Mouse (Mus musculus): ENCODE measurements around the gene Nav2. TPM values are rescaled to one million over a fixed set of nuclear protein-coding genes. Genes with fewer than 3 reads are reported as not detected.

Nav2 gene
- total and polyA plus RNA-seq, 3 experiments: under 0.01 TPM; not detected in 2

- Histone ChIP-seq H3K27me3 (replicated peaks) (peaks cover 67% of the 10 kb centered on the region), H3K27ac (ENCODE audit: insufficient read depth, low read depth) (no peak overlapping the region), H3K9ac (ENCODE audit: insufficient read depth, low read depth) (no peak overlapping the region), H3K4me1 (ENCODE audit: control insufficient read depth in 1 of 2, insufficient read depth in 2 of 2) (no peaks in the 10 kb centered on the region), H3K4me2 (ENCODE audit: insufficient read depth, low read depth, poor library complexity, severe bottlenecking) (no peak overlapping the region), H3K79me2 (replicated peaks; ENCODE audit: control insufficient read depth, extremely low read depth, insufficient read depth, poor library complexity, severe bottlenecking) (no peaks in the 10 kb centered on the region), H3K36me3 (replicated peaks in 1 of 2; ENCODE audit: control insufficient read depth in 1 of 2, insufficient read depth in 1 of 2, low read length in 1 of 2) (no peaks in the 10 kb centered on the region), H3K4me3 (replicated peaks in 1 of 3; ENCODE audit: low read depth in 2 of 3, low read length in 2 of 3, poor library complexity in 1 of 3) (no peak overlapping the region), H3K9me3 (replicated peaks; ENCODE audit: low read length) (no peaks in the 10 kb centered on the region)
- DNase-seq (ENCODE audit: extremely low read depth): no peak
- dilution Hi-C loops (cut with MboI; ENCODE audit: extremely low pct_ligation_motif_present, extremely low pct_unique_long_range_greater_than_20kb, low sequenced_read_pairs) (no loop called here), in situ Hi-C loops (cut with MboI; ENCODE audit: low pct_ligation_motif_present, low pct_unique_long_range_greater_than_20kb, low sequenced_read_pairs) (no loop called here)
- TF ChIP-seq BHLHE40 (IDR thresholded peaks at IDR 0.05; ENCODE audit: low read depth, low read length) (no peak), E2F4 (IDR thresholded peaks at IDR 0.05; ENCODE audit: insufficient replicate concordance, low read depth, low read length) (no peak), TCF12 (IDR thresholded peaks at IDR 0.05; ENCODE audit: low read depth, low read length) (no peak), ETS1 (conservative IDR thresholded peaks at IDR 0.05; ENCODE audit: low read depth, low read length) (no peak), MYC (IDR thresholded peaks at IDR 0.05; ENCODE audit: low read depth, low read length) (no peak), USF1 (IDR thresholded peaks at IDR 0.05; ENCODE audit: low read depth, low read length) (no peak), POLR2AphosphoS2 (IDR thresholded peaks at IDR 0.05; ENCODE audit: low read depth, low read length) (no peak), ZKSCAN1 (IDR thresholded peaks at IDR 0.05; ENCODE audit: borderline replicate concordance, low read depth, low read length) (no peak), RCOR1 (conservative IDR thresholded peaks at IDR 0.05; ENCODE audit: low read depth, low read length) (no peak), CHD2 (IDR thresholded peaks at IDR 0.05; ENCODE audit: low read length) (no peak), ZC3H11A (IDR thresholded peaks at IDR 0.05; ENCODE audit: low read depth, low read length) (no peak), ELF1 (IDR thresholded peaks at IDR 0.05; ENCODE audit: low read depth, low read length) (no peak)
Measured at GRCm38 (mm10) chr7:49093596-49093995, 185.1 kb downstream of the Nav2 start.

GRCm38 (mm10) chr7:49094531-49094930, 186.0 kb downstream of the Nav2 start:
- Histone ChIP-seq H3K79me2 (replicated peaks; ENCODE audit: control insufficient read depth, extremely low read depth, insufficient read depth, poor library complexity, severe bottlenecking) (no peaks in the 10 kb centered on the region), H3K4me3 (replicated peaks in 1 of 3; ENCODE audit: low read depth in 2 of 3, low read length in 2 of 3, poor library complexity in 1 of 3) (no peak overlapping the region), H3K9me3 (replicated peaks; ENCODE audit: low read length) (no peaks in the 10 kb centered on the region), H3K36me3 (replicated peaks in 1 of 2; ENCODE audit: control insufficient read depth in 1 of 2, insufficient read depth in 1 of 2, low read length in 1 of 2) (no peaks in the 10 kb centered on the region), H3K27ac (ENCODE audit: insufficient read depth, low read depth) (no peak overlapping the region), H3K4me1 (ENCODE audit: control insufficient read depth in 1 of 2, insufficient read depth in 2 of 2) (no peaks in the 10 kb centered on the region), H3K9ac (ENCODE audit: insufficient read depth, low read depth) (no peak overlapping the region), H3K4me2 (ENCODE audit: insufficient read depth, low read depth, poor library complexity, severe bottlenecking) (no peak overlapping the region), H3K27me3 (replicated peaks) (peaks cover 65% of the 10 kb centered on the region)
- in situ Hi-C loops (cut with MboI; ENCODE audit: low pct_ligation_motif_present, low pct_unique_long_range_greater_than_20kb, low sequenced_read_pairs) (no loop called here), dilution Hi-C loops (cut with MboI; ENCODE audit: extremely low pct_ligation_motif_present, extremely low pct_unique_long_range_greater_than_20kb, low sequenced_read_pairs) (no loop called here)
- no peak for DNase-seq (ENCODE audit: extremely low read depth)
- TF ChIP-seq NELFE (IDR thresholded peaks at IDR 0.05; ENCODE audit: low read depth, low read length) (no peak), CHD1 (IDR thresholded peaks at IDR 0.05; ENCODE audit: low read depth, low read length) (no peak), USF2 (conservative IDR thresholded peaks at IDR 0.05; ENCODE audit: low read depth, low read length) (no peak), ZNF384 (IDR thresholded peaks at IDR 0.05; ENCODE audit: low read depth, low read length) (no peak), POLR2A (IDR thresholded peaks at IDR 0.05; ENCODE audit: low read depth, low read length) (no peak), MAZ (IDR thresholded peaks at IDR 0.05; ENCODE audit: low read depth, low read length) (no peak), HCFC1 (IDR thresholded peaks at IDR 0.05; ENCODE audit: low read depth, low read length) (no peak)
